Mouse (Mus musculus) fibroblast of lung, adult 2 months (primary cell): ENCODE measurements around the gene Klhdc10.
"Not testable (repeated sequence)": the region's sequence is repeated elsewhere in the genome, so short reads cannot be mapped to it uniquely, and the experiment has no call there.

ENCODE experiments used
- DNase-seq: peaks from one replicate; pipeline ENCODE4 v3.0.0-alpha.2; 2011; ENCODE audit warnings: low read depth

Gene Klhdc10

DNA sequence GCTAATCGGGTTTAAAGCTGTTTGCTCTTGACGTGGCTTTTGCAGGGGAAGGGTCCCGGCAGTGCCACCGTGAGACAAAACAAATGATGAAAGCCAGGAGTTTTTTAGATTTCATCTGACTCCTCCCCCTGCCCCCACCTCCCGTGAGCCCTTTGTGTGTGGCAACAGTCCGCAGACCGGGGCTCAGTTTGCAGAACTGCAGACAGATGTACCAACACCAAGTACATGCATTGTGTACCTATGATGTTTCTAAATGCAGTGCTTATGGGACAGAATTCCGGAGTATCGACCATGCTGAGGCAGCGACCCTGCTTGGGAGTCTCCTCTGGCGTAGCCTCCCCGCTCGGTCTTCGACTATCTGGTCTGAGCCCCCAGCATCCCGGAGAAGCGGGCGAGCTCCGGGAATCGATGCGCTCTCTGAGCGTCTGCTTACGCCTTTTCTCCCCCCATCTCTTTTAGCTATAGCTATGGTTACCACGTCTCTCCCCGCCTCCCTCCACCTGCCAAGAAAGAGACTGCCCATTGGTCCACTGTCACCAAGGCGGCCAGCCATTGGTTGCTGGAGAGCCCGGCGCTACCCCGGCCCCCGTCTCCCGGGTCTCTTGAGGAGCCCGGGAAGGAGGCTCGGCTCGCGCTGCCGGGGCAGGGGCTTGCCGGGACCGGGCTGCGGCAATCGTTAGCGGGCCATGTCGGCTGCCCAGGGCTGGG is at the start of gene Klhdc10:
Klhdc10 (plus strand) TSS at position 561 of the 708 bp plus-strand sequence.
- peak; percentile 98 for DNase-seq

DNA sequence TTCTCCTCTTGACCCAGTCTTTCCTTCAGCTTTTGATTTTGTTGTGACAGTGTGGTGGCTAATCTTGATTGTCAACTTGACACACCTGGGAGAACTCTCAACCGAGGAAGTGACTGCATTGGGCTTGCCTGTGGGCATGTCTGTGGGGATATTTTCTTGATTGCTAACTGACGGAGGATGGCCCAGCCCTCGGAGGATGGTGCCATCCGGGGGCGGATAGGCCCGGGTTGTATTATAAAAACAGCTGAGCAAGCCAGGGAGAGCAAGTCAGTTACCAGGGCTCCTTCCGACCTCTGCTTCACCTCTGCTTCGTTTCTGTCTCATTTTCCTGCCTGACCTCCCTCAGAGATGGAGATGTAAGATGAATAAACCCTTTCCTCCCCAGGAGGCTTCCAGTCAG is 48.9 kb upstream of the Klhdc10 start:
- no peak for DNase-seq

DNA sequence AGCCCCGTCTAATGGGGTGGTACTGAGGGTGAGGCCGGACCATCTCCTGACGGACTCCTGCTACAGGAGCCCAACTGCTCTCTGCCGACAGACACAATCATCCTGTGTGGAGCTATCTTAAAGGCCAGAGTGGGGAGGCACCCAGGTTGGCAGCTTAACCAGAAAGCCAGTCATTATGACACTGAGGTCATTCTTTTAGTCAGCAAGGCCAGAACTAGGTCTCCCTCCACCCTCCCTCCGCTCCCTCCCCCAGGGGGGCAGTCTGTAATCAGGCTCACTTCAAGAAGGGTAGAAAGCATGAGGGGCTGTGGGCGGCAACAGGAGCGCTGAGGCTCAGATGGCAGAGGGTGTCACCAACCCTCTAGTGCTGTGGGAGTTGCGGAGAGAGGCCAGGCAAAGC is 48.0 kb upstream of the Klhdc10 start:
- DNase-seq: no peak

DNA sequence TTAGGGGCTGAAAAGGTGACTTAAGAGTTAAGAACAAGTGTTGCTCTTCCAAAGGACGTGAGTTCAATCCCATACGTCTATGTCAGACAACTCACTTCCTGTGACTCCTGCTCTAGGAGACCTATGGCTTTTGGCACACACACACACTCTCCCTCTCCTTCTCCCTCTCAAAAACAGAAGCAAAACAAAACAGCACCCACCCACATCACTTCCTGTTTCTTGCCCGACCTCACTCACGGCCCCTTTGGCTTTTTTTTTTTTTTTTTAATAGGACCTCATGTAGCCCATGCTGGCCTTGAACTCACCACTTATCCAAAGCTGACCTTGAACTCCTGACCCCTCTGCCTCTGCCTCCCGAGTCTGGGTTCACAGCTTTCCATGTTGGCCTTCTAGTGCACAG is 46.9 kb upstream of the Klhdc10 start:
- no peak for DNase-seq

DNA sequence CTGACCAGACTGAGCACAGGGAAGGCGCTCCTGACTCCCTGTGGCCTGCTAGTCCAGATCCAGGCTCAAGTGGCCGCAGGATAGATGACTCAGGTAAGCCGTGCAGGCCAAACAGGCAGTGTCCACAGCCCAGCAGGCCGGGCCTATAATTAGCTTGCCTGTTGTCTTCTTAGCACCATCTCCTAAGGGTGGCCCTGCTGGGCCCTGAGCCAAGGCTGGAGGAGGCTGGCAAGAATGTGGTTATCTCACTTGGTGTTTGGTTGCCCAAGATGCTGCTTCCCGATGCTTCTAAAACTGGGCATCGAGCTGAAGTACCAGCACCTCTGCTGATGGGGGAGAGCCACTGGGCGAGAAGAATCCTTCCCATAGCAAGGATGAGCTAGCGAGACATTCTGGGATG is 46.0 kb upstream of the Klhdc10 start:
- DNase-seq: no peak

DNA sequence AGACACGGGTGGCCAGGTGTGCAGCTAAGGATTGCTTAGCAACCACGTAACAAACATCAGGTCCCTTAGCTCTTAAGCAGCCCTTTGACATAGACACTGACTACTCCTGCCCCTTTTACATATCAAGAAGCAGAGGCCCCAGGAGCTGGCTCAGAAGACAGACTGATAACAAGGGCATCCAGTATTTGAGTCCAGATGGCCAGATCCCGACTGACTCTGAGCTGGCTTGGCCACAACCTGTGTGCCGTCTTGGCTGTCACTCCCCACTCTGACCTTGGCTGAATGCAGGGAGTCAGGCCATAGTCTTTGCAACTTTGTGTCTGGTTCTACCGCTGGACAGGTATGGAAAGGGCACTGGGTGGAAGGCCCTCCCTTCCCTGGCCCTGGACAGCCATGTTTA is 45.5 kb upstream of the Klhdc10 start:
- DNase-seq: no peak

DNA sequence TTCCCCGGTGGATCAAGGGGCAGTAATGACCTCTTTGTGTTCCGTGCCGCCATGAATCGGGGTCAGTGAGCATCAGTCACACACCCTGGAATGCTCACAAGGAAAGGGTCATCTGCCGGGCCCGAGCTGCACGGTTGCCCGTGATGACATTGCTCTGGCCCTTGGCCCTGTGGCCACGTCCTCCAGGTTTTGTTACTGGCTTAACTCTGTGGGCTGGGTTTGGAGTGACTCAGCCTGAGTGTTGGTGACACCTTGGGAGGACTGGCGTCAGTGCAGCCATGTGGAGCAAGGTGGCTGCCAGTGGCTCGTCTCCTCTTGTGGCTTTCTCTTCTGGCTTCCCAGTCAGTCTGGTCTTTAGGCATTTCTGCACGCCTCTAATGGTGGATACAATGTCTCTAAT is 45.0 kb upstream of the Klhdc10 start:
- DNase-seq: no peak

DNA sequence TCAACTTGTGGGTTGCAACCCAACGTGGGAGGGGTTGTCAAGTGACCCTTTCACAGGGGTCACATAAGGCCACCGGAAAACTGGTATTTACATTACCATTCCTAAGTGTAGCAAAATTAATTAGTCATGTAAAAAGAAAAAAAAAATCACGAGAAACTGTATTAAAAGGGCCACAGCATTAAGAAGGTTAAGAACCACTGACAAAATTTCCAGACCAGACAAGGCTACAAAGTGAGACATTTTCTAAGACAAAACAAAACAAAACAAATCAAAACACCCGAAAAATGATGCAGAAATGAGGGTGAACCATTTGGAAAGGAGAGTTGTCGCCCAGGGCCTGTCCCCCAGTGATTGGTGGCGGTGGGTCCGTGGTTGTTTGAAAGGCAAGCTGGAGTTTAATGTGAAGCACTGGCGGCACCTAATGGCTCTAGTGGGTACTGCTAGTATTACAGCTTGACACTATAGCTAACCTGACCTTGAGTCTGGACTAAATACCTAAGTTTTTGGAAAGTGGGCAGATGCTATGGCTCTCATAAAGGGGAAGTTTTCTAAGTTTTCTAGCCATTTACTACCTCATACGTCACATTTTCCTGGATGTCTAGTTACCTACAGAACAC is 44.0 kb upstream of the Klhdc10 start:
- DNase-seq: no peak

DNA sequence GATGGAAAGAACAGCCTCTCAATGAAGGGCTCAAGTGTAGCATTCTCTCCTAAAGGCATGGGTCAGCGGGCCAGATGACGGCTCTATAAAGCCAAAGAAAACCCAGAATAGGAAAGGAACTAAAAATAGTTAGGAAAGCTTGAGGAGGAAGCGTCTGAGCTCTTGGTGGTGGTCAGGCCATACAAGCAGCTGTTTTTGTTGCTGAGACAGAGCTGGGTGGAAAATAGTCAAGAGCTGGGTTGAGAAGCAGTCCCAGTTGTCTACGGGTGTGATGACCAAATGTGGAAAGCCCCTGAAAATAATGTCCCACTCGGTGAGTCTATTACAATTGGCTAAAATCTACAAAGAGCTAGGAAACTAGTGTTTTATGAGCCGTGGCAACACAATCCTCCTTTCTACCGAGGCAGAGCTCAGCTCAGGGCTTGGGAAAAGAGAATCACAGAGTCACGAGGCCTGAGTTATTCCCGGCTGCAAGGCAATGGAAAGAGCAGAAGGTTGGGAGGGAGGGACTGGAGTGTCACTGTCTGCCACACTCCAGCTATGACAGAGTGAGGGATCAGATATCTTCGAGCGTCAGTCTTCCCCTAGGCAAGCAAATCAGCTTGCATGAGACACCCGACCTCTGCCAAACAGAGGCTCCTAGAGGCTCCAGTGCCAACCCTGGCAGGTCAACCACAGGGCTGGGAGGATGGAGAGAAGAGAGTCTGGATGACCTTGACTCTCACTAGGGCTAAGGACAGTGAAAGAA is 41.7 kb upstream of the Klhdc10 start:
- no peak for DNase-seq

DNA sequence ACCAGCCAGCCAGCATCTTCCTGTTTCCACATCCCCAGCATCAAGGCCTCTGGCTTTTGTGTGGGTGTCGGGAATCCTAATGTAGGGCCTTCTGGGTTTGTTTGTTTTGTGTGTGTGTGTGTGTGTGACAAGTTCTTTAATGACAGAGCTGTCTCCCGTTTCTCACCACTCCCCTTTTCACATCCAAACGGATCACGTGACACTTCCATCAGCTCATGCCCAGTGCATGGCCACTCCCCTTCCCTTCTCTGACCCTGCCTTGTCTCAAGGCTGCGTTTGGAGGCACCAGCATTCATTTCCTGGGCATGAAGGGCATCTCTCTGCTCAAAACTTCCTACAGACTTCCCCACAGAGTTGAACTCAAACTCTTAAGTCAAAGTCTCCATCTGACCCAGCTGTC is 37.9 kb upstream of the Klhdc10 start:
- DNase-seq: no peak

DNA sequence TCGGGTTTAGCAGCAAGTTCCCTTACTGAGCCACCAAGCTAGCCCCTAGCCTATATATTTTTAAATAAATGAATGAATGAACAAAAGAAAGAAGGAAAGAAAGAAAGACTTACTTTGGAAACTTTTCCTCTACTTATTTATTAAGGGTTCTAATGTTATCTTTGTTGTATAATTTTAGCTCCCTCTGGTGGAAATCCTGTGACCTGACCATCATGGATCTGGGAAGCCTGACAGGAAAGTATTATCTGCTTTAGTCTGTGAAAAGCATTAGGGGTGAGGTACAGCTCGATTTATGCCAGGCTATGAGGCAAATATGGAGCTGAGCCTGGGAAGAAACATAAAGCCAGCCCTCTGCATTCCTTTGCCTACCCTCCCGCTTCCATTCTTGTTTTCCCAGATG is 32.4 kb upstream of the Klhdc10 start:
- no peak for DNase-seq

DNA sequence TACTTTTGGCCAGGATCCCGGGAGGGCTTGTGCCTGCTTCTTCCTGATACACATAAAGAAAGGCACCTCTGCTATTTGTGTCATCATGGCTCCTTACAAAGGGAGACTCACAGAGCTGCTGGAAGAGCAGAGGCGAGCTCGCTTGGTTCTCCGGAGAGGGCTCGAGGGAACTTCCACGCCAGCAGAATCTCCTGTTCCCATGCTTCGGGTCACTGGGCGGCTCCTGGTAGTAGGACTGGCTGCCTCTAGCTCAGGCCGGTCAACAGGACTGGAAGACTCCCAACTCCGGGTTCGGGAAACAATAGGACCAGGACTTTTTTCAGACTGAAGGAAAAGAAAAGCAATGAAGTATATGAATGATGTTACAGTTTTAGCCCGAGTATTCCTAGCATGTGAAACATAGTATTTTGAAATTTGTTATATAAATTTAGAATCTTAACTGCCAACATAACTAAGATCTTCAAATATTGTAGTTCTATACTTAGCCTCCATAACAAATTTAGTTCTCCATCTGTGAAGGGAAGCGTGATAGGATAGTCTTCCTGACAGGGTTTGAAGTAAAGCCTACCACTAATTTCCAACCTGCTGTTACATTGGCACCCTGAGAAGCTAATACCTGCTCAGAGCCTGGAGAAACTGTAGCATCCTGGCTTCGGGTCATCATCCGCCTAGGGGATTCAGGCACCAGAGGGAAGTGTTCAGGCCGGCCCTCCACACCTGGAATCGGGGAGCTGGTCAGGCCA is 28.9 kb upstream of the Klhdc10 start:
- DNase-seq: no peak

DNA sequence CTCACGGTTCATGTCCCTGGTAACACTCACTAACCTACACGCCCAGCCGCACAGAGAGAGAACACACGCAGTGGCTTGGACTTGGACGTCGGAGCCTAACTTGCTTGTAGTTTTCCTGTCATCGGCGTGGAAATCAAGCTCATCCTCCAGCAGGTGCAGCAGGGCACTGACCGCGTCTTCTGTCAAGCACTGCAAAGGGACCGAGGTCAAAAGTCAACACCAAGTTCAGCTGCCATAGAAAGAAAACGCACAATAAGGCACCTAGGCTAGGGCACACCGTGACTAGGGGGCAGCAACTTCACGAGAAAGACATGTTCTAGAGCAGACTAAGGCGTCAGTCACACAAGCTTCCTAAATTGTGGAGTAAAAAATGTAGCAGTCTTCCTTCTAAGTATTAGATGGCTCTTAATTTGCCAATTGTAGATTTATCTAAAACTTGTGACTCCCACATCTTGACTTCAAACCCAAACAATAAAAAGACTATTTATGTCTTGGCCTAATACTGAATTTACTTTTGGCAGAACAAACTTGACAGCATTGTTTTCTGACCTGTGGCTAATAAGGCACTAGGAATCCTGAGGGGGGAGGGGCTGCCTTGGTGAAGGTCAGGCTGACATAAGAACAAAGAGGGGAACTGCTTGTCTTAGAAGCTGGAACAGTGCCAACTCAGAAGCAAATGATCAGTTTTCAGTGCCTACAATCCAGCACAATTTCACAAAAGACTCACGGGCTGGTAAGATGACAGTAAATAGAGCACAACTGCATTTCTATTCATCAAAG is 26.7 kb upstream of the Klhdc10 start:
- no peak for DNase-seq

DNA sequence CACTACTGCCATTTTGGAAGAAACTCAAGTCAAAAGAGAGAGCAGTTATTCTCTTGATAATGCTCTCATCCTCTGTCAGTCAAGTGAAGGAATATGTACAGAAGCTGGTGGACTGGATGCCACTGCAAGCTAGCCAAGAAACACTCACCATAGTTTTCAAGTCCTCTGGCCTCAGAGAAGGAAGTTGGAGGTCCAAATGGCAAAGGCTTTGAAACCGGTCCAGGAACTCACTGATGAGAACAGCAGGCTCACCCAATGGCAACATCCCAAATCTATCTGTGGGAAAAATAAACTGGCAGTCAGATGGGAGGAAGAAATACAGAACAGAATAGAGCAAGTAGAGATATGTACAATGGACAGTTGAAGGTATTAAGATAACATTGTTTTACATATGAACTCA is 25.9 kb upstream of the Klhdc10 start:
- no peak for DNase-seq

DNA sequence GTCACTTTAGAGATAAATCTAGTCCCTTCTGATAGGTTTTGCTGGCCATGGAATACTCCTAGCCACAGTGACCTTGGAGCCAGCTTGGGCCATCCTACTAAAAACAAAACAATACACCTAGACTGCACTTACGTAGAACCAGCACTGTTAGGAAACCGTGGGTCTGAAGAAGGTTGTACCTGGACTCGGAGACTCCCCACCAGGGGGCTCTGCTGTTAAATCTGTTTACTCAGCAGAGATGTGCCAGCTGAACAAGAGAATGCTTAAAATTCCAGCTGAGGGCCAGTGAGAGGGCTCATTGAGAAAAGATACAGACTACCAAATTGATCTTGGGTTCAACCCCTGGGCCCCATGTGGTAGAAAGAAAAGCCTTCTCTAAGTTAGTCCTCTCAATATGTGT is 20.6 kb upstream of the Klhdc10 start:
- no peak for DNase-seq

DNA sequence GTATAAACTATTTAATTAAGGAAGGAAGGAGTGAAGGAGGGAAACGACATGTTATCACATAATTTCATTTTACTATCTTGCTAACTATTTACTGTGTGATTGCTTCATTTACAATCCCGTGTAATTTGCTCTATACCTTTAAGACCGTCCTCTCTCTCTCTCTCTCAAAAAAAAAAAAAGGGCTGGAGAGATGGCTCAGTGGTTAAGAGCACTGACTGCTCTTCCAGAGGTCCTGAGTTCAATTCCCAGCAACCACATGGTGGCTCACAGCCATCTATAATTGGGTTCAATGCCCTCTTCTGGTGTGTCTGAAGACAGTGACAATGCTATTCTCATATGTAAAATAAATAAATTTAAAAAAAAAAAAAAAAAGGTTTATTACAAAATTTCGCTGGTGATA is 11.4 kb upstream of the Klhdc10 start:
- DNase-seq: not testable (repeated sequence)

DNA sequence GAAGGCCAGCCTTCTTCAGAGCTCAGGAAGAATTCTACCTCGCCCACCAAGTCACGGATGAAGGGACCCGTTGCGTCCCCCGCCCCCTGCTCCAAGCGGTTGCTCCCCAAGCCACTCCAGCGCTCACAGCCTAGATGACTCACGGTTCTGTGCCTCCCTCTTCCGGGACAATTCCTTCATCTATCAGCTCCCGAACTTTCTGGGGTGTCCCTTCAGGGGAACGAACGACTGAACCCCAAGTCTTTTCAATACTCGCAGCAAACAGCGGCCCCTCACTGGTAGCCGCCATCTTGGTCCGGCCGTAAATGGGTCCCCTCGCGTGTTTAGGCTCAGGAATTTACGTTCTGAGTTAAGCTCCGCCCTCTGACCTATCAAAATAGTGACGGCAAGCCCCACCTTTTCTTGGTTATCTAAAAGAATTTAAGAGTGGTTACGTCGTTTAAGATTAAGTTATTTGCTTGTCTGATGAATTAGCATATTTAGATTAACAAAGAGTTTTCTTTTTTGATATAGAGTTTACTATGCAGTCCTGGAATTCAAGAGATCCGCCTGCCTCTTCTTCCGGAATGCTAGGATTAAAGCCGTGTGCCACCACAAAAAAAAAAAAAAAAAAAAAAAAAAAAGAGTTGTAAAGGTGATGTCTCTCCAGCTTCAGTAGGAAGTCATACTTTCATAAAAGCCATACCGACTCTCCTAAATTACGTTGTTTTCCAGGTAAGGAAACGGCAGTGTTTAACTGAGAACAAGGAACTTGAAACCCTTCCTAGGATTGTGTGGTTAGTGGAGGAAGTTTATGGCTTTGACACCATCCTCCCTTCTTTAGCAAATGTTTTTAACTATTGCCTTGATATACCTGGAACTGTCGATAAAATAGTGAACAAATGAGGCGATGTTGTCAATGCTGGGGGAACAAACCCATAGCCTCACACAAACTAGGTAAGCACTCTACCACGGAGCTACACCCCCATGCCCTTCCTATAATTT is 10.7 kb upstream of the Klhdc10 start, which contains the start of gene Zc3hc1:
Zc3hc1 (minus strand) TSS at position 315 of the 984 bp plus-strand sequence.
- DNase-seq: peak; percentile 55

DNA sequence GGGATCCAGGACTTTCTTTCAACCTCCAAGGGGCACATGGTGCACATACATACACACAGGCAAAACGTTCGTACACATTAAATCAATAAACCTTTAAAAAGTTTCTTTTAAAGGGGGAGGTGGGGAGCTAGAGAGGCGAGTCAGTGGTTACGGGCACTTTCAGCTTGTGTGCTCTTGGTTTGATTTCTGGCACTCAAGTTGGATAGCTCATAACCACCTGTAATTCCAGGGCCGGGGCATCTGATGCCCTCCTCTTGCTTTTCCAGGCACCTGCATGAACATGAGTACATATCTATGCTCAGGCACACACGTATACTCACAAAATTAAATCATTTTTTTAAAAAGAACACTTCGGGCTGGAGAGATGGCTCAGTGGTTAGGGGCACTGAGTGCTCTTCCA is 9.7 kb upstream of the Klhdc10 start:
- no peak for DNase-seq

DNA sequence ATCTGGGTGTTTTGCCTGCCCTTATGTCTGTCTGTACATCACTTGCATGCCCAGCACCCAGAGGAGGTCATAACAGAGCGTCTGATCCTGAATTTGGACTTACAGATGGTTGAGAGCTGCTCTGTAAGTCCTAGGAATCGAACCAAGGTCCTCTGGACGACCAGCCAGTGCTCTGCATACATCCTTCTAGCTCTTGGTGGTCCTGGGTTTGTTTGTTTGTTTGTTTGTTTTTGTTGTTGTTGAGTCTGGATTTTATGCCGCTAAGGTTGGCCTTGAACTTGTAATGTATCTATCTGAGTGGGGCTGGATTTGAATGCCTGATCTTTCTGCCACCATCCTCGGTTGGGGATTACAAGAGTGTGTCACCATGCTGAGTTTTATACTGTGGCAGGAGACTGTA is 1.5 kb upstream of the Klhdc10 start:
- DNase-seq: no peak

DNA sequence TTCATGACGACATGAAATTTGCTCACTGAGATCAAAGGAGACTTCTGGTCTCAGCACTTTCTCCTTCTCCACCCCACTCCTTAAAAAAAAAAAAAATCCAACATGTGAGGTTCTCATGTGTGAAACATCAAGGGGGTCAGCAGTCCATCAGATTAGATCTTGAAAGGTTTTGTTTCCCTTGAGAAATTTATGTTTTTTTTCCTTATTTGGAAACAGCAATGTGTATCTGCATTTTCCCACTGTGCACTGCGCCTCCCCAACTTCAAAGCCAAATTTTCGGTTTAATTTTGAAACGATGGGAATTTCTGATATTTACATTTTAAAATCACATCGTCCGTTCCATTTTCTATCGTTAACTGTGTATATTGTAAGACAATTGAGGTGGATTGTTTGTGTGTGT is 952 bp upstream of the Klhdc10 start:
- peak; percentile 21 for DNase-seq

DNA sequence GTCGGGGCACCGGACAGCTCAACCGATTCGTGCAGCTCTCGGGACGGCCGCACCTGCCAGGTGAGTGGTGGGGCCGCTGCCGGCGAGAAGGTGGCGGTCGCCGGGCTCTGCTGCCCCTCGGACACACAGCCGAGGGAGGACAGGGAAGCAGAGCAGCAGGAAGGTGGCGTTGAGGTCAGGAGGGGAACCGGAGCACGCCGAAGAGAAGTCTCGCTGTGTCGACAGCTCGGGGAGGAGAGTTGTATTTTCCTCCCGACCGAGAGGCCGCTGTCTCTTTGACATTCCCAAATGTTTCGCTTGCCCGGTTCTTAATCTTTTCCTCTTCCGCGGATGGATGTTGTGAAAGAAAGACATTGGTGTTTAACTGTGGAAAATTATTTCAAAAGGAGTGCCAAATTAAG is 423 bp downstream of the Klhdc10 start:
- no peak for DNase-seq
